Mouse (Mus musculus): ENCODE results near the gene 1700001P01Rik.
"Not testable (repeated sequence)": the region's sequence is repeated elsewhere in the genome, so short reads cannot be mapped to it uniquely, and the experiment has no call there.

1700001P01Rik gene

GRCm38 (mm10) chr11:97744718-97745330 is 30.9 kb downstream of the 1700001P01Rik start:
- DNase-seq (ENCODE audit: low spot score in 2 of 2) = peak; percentile 99

- no peak for DNase-seq (ENCODE audit: low spot score in 2 of 2)
Observed at GRCm38 (mm10) chr11:97744063-97744717, 31.5 kb downstream of the 1700001P01Rik start, which contains the start of gene Pip4k2b. Gene Pip4k2b (minus strand): TSS chr11:97744704.

- DNase-seq (ENCODE audit: low spot score in 2 of 2) = no peak
Observed at GRCm38 (mm10) chr11:97743423-97743822, 32.3 kb downstream of the 1700001P01Rik start.

- no peak for DNase-seq (ENCODE audit: low spot score in 2 of 2)
Observed at GRCm38 (mm10) chr11:97742591-97742990, 33.1 kb downstream of the 1700001P01Rik start.

GRCm38 (mm10) chr11:97742157-97742556 is 33.6 kb downstream of the 1700001P01Rik start:
- no peak for DNase-seq (ENCODE audit: low spot score in 2 of 2)

- peak; percentile 59 to 67 for DNase-seq (ENCODE audit: low spot score in 2 of 2)
Observed at GRCm38 (mm10) chr11:97740190-97740589, 35.5 kb downstream of the 1700001P01Rik start.

GRCm38 (mm10) chr11:97739155-97739554 is 36.6 kb downstream of the 1700001P01Rik start:
- no peak for DNase-seq (ENCODE audit: low spot score in 2 of 2)

GRCm38 (mm10) chr11:97738703-97739102 is 37.0 kb downstream of the 1700001P01Rik start:
- DNase-seq (ENCODE audit: low spot score in 2 of 2) = no peak

- no peak for DNase-seq (ENCODE audit: low spot score in 2 of 2)
Observed at GRCm38 (mm10) chr11:97737600-97737999, 38.1 kb downstream of the 1700001P01Rik start.

GRCm38 (mm10) chr11:97736645-97737044 is 39.1 kb downstream of the 1700001P01Rik start:
- DNase-seq (ENCODE audit: low spot score in 2 of 2) = no peak

- DNase-seq (ENCODE audit: low spot score in 2 of 2) = not testable (repeated sequence)
Observed at GRCm38 (mm10) chr11:97734810-97735209, 40.9 kb downstream of the 1700001P01Rik start.

- DNase-seq (ENCODE audit: low spot score in 2 of 2) = no peak
Observed at GRCm38 (mm10) chr11:97733689-97734088, 42.0 kb downstream of the 1700001P01Rik start.

GRCm38 (mm10) chr11:97728730-97729129 is 47.0 kb downstream of the 1700001P01Rik start:
- no peak for DNase-seq (ENCODE audit: low spot score in 2 of 2)

- no peak for DNase-seq (ENCODE audit: low spot score in 2 of 2)
Observed at GRCm38 (mm10) chr11:97728311-97728710, 47.4 kb downstream of the 1700001P01Rik start.

- DNase-seq (ENCODE audit: low spot score in 2 of 2) = no peak
Observed at GRCm38 (mm10) chr11:97723709-97724108, 52.0 kb downstream of the 1700001P01Rik start.

Measured in right cerebral cortex, postnatal 10 days (tissue).